Mouse (Mus musculus): Measurements from ENCODE around the gene Srsf2. TPM values are rescaled to one million over a fixed set of nuclear protein-coding genes. Genes with fewer than 3 reads are reported as not detected.

Srsf2 gene
- polyA plus RNA-seq, 1 experiment from 2014 or later = 389 TPM

DNA sequence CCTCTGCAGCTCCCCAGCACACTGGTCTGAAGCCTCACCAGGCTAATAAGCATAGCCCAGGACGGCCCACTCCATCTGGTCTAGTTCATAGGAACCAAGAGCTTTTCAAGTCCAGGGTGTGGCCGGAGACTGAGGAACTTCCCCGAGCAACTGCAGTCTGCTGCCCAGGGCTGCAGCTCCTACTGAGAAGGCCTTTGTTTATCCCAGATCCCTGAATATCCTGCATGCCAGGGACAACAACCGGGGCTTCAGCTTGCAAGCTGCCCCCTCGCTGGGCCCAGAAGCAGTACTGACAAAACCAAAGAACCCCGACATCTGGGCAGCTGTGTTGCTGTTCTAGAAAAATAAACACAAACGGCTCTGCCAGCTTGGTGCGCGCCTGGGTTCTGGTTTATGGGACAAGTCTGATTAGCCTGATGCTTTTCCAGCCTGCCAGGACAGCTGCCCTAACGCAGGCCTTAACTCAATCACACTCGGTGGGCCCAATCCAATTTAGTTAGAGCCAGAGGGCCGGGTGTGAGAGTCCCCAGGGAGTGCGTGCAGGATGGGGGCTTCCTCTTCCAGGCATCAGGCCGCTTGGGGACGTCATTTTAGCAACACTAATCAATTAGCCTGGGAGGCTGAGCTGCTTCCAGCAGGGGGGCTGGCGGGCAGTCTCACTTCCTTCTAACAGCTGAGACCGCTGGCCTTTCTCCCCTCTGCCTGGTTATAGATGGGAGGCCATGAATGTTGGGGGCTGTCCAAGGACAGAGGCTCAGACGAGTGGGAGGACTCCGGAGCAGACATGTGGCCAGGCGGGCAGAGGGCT is 38.6 kb downstream of the Srsf2 start:
- Histone ChIP-seq H3K4me3 (ENCODE audit: low read length) (no peak overlapping the region), H3K27me3 (replicated peaks; ENCODE audit: control insufficient read depth, insufficient read depth, low read length) (no peaks in the 10 kb centered on the region), H3K27ac (ENCODE audit: low read length) (peak overlapping the region; percentile 90), H3K4me2 (ENCODE audit: low read depth, low read length) (no peak overlapping the region), H3K4me1 (ENCODE audit: control insufficient read depth, insufficient read depth, low read length) (peaks cover 65% of the 10 kb centered on the region), H3K36me3 (ENCODE audit: control insufficient read depth, insufficient read depth, low read length) (no peaks in the 10 kb centered on the region; the same call in 1 of the 2 replicates), H3K9me3 (ENCODE audit: control insufficient read depth, low read length) (no peaks in the 10 kb centered on the region), H3K9ac (ENCODE audit: low read depth, low read length) (peak overlapping the region; percentile 50)
- ATAC-seq = peak; percentile 12; the same call in 1 of the 2 replicates
- WGBS = 25% methylated on average over 20 of the region's 20 CpGs

DNA sequence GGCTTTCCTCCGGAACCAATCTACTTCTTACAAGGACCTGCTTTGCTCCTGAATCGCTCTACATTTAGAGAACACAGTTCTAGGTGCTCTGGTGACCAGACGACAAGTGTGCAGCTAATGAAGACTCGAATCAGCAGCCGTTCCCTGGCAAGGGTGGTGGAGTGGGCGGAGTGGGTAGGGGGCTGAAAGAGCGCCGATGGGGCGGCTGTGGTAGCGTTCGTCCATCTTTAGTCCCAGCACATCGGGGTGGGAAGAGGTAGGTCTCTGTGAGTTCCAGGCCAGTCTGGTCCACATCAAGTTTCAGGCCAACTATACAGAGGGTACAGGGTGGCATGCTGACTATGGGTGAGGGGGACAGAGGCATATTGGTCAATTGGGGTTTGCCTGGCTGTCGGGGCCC is 39.3 kb downstream of the Srsf2 start:
- peaks cover 59% of the 10 kb centered on the region for H3K4me1 ChIP-seq (ENCODE audit: control insufficient read depth, insufficient read depth, low read length)
- H3K36me3 ChIP-seq (ENCODE audit: control insufficient read depth, insufficient read depth, low read length) = no peaks in the 10 kb centered on the region; the same call in 1 of the 2 replicates
- no peaks in the 10 kb centered on the region for H3K27me3 ChIP-seq (replicated peaks; ENCODE audit: control insufficient read depth, insufficient read depth, low read length)
- no peaks in the 10 kb centered on the region for H3K9me3 ChIP-seq (ENCODE audit: control insufficient read depth, low read length)
- WGBS = 77% methylated on average over 13 of the region's 13 CpGs
- peak overlapping the region; percentile 90 for H3K27ac ChIP-seq (ENCODE audit: low read length)
- no peak overlapping the region for H3K4me2 ChIP-seq (ENCODE audit: low read depth, low read length)
- no peak overlapping the region for H3K4me3 ChIP-seq (ENCODE audit: low read length)
- H3K9ac ChIP-seq (ENCODE audit: low read depth, low read length) = peak overlapping the region; percentile 50; the same call in 1 of the 2 replicates
- no peak for ATAC-seq

DNA sequence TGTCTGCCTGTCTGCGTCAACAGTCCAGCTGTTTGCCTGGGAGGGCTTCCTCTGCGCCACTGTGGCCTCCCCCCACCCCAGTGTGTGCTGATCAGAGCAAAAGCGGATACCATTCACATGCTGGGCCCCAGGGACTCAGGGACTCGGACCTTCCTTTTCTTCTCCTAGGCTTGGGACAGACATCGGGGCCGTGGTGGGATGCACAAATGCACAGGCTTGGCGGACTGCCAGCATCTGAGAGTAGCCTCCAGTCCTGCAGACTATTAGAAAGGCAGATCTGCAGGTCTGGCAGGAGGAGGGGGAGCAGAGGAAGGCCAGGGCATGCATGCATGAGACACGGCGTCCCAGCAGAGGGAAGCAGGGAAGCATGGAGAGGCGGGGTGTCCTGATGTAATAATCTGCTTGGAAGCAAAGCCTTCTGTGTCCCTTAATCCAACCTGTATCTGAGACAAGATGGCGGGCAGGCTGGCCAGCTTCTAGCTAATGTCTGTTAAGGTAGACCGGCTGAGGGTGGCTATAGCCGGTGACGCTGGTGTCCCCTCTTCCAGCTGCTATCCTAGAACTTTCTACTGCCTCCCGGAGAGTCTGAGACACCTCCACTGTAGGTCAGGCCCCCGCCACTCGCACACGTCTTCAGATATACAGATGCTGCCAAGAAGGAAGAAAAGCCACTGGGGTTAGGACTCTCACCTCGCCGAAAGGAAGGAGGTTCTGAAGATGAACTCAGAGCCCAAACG is 39.9 kb downstream of the Srsf2 start:
- 54% methylated on average over 21 of the region's 21 CpGs for WGBS
- H3K27ac ChIP-seq (ENCODE audit: low read length) = peak overlapping the region; percentile 80
- H3K4me2 ChIP-seq (ENCODE audit: low read depth, low read length) = no peak overlapping the region
- no peak overlapping the region for H3K4me3 ChIP-seq (ENCODE audit: low read length)
- H3K36me3 ChIP-seq (ENCODE audit: control insufficient read depth, insufficient read depth, low read length) = no peaks in the 10 kb centered on the region; the same call in 1 of the 2 replicates
- no peaks in the 10 kb centered on the region for H3K9me3 ChIP-seq (ENCODE audit: control insufficient read depth, low read length)
- peak; percentile 4; the same call in 1 of the 2 replicates for ATAC-seq
- peak overlapping the region; percentile 54 for H3K9ac ChIP-seq (ENCODE audit: low read depth, low read length)
- no peaks in the 10 kb centered on the region for H3K27me3 ChIP-seq (replicated peaks; ENCODE audit: control insufficient read depth, insufficient read depth, low read length)
- peaks cover 55% of the 10 kb centered on the region for H3K4me1 ChIP-seq (ENCODE audit: control insufficient read depth, insufficient read depth, low read length)

DNA sequence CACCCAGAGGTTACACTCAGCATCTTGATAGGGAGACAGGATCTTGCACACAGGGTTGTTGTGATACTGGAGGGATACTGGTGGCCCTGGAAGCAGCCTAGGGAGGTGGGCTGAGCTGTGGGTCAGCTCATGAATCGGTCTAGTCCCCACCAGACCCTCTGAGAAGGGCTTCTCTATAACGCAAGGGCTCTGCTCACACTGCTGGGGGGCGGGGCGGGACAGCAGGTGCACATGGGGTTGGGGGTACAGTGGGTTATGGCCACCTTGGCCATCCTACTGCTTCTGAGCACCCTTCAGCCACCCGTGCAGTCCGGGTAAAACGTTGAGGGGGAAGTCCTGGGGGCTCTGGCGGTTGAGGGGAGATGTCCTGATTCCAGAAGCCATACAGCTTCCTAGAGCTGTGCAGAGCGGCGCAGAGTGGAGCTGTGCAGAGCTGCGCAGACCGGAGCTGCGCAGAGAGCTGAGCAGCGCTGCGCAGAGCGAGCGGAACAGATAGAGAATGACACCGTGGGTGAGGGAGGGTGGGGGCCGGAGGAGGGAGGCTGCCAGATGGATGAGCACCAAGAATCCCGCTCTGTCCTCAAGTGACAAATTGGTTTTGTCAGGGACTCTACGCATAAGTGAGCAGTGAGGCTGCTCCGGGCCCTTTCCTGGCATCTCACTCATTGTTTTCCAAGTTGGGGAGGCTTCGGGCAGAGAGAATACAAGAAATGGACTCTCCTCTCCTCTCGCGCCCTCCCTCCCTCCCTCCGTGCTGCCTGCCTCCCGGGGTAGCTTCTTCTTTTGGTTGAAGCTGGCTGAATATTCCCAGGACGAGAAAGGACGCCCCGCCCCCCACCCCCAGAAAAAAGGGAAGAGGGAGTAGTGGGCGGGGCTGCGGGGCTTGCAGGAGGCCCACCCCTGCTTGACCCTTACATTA is 41.7 kb downstream of the Srsf2 start:
- Histone ChIP-seq H3K27me3 (replicated peaks; ENCODE audit: control insufficient read depth, insufficient read depth, low read length) (no peaks in the 10 kb centered on the region), H3K4me1 (ENCODE audit: control insufficient read depth, insufficient read depth, low read length) (peaks cover 47% of the 10 kb centered on the region), H3K36me3 (ENCODE audit: control insufficient read depth, insufficient read depth, low read length) (no peaks in the 10 kb centered on the region; the same call in 1 of the 2 replicates), H3K9ac (ENCODE audit: low read depth, low read length) (peak overlapping the region; percentile 53), H3K4me2 (ENCODE audit: low read depth, low read length) (peak overlapping the region; percentile 60), H3K27ac (ENCODE audit: low read length) (peak overlapping the region; percentile 72), H3K4me3 (ENCODE audit: low read length) (peak overlapping the region; percentile 36), H3K9me3 (ENCODE audit: control insufficient read depth, low read length) (no peaks in the 10 kb centered on the region)
- ATAC-seq = peak; percentile 77
- 15% methylated on average over 29 of the region's 32 CpGs for WGBS

DNA sequence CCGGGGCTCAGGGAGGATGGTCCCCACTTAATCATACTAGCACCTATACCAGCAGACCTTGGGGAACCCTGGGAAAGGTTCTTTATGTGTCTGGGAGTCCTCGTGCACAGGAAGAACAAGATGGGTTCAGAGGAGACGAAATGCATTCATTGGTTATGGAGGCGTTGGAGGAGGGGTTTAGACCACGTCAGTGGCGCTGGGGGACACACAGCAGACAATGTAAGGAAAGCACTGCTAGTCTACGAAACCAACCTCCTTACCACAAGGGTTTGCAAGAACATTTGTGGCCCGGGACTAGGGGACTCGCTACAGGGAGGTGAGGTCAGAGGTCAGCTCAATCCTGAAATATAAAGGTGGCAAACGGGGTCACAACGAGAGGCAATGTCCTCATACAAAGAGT is 42.4 kb downstream of the Srsf2 start:
- 76% methylated on average over 11 of the region's 11 CpGs for WGBS
- peak overlapping the region; percentile 72; the same call in 1 of the 2 replicates for H3K27ac ChIP-seq (ENCODE audit: low read length)

DNA sequence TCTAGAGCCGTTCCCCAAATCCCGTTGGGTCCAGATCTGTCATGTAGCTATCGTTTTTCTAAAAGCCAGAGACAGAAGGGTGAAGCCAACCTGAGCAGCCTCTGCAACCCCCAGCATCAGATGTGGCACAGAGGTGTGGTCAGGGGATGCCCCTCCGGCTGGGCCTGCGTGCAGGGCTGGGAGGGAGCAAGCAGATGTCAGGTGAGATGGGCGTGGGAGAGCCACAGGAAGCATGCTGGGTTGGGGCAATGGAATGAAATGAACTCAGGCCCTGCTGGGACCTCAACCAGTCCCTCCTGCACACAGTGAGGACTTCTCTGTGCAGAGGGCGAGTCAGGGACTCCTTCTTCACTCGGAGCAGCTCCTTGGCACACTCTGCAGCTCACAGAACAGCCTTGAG is 43.4 kb downstream of the Srsf2 start:
- H3K27ac ChIP-seq (ENCODE audit: low read length) = no peak overlapping the region
- 86% methylated on average over 8 of the region's 8 CpGs for WGBS
- no peak overlapping the region for H3K4me3 ChIP-seq (ENCODE audit: low read length)

More for the DNA sequence above, 42.4 kb downstream of the Srsf2 start:
- Histone ChIP-seq H3K4me2 (ENCODE audit: low read depth, low read length) (no peak overlapping the region), H3K4me3 (ENCODE audit: low read length) (no peak overlapping the region), H3K4me1 (ENCODE audit: control insufficient read depth, insufficient read depth, low read length) (peaks cover 47% of the 10 kb centered on the region), H3K9me3 (ENCODE audit: control insufficient read depth, low read length) (no peaks in the 10 kb centered on the region), H3K36me3 (ENCODE audit: control insufficient read depth, insufficient read depth, low read length) (no peaks in the 10 kb centered on the region; the same call in 1 of the 2 replicates), H3K27me3 (replicated peaks; ENCODE audit: control insufficient read depth, insufficient read depth, low read length) (no peaks in the 10 kb centered on the region), H3K9ac (ENCODE audit: low read depth, low read length) (peak overlapping the region; percentile 53; the same call in 1 of the 2 replicates)
- no peak for ATAC-seq

DNA sequence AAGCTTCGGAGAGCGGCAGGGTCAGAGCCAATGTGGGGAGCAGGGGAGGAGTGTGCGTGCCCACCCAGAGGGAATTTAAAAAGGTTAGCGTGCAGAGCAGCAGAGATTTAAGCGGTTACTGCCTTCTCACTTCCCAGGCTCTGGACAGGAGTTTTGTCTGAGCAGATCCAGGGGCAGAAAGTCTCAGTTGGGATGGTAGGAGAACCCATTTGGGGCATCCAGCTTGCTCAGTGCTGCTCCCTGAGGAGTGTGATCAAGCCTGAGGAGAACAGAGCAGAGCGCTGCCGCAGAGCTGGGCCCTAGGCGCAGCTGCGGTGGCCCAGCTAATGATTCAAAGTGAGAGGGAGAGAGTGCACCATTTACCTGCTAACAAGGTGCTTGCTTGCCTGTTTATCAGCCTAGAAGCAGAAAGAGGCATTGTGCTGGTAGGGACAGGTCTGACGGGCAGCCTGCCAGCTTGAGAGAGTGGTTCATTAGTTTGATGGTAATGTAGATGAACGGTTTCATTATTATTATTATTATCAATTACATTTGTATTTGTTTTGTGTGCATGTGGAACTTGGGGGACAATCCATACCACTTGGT is 44.0 kb downstream of the Srsf2 start:
- H3K27me3 ChIP-seq (replicated peaks; ENCODE audit: control insufficient read depth, insufficient read depth, low read length) = no peaks in the 10 kb centered on the region
- H3K9me3 ChIP-seq (ENCODE audit: control insufficient read depth, low read length) = no peaks in the 10 kb centered on the region
- H3K4me2 ChIP-seq (ENCODE audit: low read depth, low read length) = no peak overlapping the region
- H3K4me3 ChIP-seq (ENCODE audit: low read length) = no peak overlapping the region
- H3K27ac ChIP-seq (ENCODE audit: low read length) = no peak overlapping the region
- no peak for ATAC-seq
- H3K4me1 ChIP-seq (ENCODE audit: control insufficient read depth, insufficient read depth, low read length) = peaks cover 32% of the 10 kb centered on the region
- H3K9ac ChIP-seq (ENCODE audit: low read depth, low read length) = no peak overlapping the region
- no peaks in the 10 kb centered on the region; the same call in 1 of the 2 replicates for H3K36me3 ChIP-seq (ENCODE audit: control insufficient read depth, insufficient read depth, low read length)
- 80% methylated on average over 11 of the region's 11 CpGs for WGBS

More for the DNA sequence above, 43.4 kb downstream of the Srsf2 start:
- Histone ChIP-seq H3K4me1 (ENCODE audit: control insufficient read depth, insufficient read depth, low read length) (peaks cover 38% of the 10 kb centered on the region), H3K9me3 (ENCODE audit: control insufficient read depth, low read length) (no peaks in the 10 kb centered on the region), H3K4me2 (ENCODE audit: low read depth, low read length) (no peak overlapping the region), H3K9ac (ENCODE audit: low read depth, low read length) (no peak overlapping the region), H3K36me3 (ENCODE audit: control insufficient read depth, insufficient read depth, low read length) (no peaks in the 10 kb centered on the region; the same call in 1 of the 2 replicates), H3K27me3 (replicated peaks; ENCODE audit: control insufficient read depth, insufficient read depth, low read length) (no peaks in the 10 kb centered on the region)
- ATAC-seq = no peak

DNA sequence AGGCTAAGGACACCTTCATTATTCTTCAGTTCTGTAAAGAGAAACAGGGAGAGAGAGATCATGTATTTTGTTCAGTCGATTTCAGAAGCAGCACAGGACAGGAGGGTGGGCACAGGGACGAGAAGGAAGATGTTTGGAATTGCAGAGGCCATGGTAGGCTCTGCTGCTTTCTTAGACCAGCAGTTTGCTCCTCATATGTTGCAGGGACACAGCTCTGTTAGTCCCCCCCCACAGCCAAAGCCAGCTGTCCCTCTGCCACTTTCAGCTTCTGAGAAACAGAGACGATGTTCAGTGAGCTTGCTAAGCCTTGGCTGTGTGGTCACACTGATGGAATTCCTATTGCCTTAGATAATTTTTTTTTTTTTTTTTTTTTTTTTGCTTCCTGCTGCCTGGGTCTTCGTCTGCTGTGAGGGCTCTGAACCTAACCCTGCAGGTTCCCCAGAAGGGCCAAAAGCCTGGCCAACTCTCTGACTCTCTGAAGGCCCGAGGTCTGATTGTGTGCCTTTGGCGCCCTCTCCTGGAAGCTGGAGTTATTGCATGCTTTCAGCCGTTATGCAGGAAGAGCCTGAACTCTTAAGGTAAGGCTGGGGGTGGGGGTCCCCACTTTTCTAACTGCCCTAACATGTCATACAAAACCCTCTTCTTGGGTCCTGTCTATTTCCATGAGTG is 44.8 kb downstream of the Srsf2 start:
- Histone ChIP-seq H3K27ac (ENCODE audit: low read length) (peak overlapping the region; percentile 3; the same call in 1 of the 2 replicates), H3K4me2 (ENCODE audit: low read depth, low read length) (no peak overlapping the region), H3K27me3 (replicated peaks; ENCODE audit: control insufficient read depth, insufficient read depth, low read length) (no peaks in the 10 kb centered on the region), H3K4me3 (ENCODE audit: low read length) (no peak overlapping the region), H3K9ac (ENCODE audit: low read depth, low read length) (no peak overlapping the region), H3K36me3 (ENCODE audit: control insufficient read depth, insufficient read depth, low read length) (no peaks in the 10 kb centered on the region; the same call in 1 of the 2 replicates), H3K9me3 (ENCODE audit: control insufficient read depth, low read length) (no peaks in the 10 kb centered on the region), H3K4me1 (ENCODE audit: control insufficient read depth, insufficient read depth, low read length) (peaks cover 24% of the 10 kb centered on the region)
- WGBS = 19% methylated on average over 7 of the region's 7 CpGs
- peak; percentile 60 for ATAC-seq
